14 mouse cellular contexts compared by ENCODE assay signal in the genomic region with DNA sequence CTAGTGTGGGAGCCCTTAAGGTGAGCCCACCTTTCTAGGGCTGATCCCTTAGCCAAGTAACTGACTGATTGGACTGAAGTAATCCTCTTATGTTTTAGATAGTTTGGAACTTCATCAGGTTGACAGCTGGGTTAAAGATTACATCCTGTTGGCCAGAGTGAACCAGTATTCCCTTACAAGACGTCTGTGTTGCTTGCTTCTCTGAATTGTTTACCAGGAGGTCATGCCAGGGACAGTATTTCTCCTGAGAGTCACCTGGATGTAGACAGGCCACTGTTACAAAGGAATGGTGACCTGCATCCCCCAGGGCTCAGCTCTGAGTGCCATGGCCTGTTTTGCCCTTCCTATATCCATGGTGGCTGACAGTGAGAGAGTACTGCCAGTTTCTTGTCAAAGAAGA.
"Had no signal": no experiment of that assay in that cellular context is flagged by ENCODE, and none has a peak within 500 bp of the region (broad histone marks: within the 10 kb centered on the region; RNA-seq: fewer than 3 reads in every experiment).

No protein-coding gene starts in this region.

- H3K27me3 ChIP-seq: intestine, embryonic 15.5 days; liver, embryonic 12.5 days; lung, embryonic 15.5 days; stomach, embryonic 15.5 days had no signal

- H3K9ac ChIP-seq: intestine, embryonic 15.5 days; liver, embryonic 12.5 days; liver, postnatal 0 days; lung, embryonic 15.5 days; stomach, embryonic 15.5 days had no signal

- H3K27ac ChIP-seq: intestine, embryonic 15.5 days; left cerebral cortex, adult 2 months; limb, embryonic 10.5 days; liver, embryonic 12.5 days; lung, embryonic 15.5 days; macrophage; stomach, embryonic 15.5 days had no signal

- ATAC-seq: intestine, embryonic 15.5 days; liver, embryonic 12.5 days; liver, postnatal 0 days had no signal

- H3K4me3 ChIP-seq: intestine, embryonic 15.5 days; left cerebral cortex, adult 2 months; limb, embryonic 10.5 days; liver, embryonic 12.5 days; lung, embryonic 15.5 days; megakaryocyte, embryonic 14.5 days; stomach, embryonic 15.5 days had no signal

- H3K4me2 ChIP-seq: intestine, embryonic 15.5 days; liver, embryonic 12.5 days; lung, embryonic 15.5 days; stomach, embryonic 15.5 days had no signal

- H3K9me3 ChIP-seq: intestine, embryonic 15.5 days; limb, embryonic 10.5 days; liver, embryonic 12.5 days; lung, embryonic 15.5 days; megakaryocyte, embryonic 14.5 days; stomach, embryonic 15.5 days had no signal

- H3K36me3 ChIP-seq: intestine, embryonic 15.5 days; limb, embryonic 10.5 days; liver, embryonic 12.5 days; lung, embryonic 15.5 days; stomach, embryonic 15.5 days had no signal

- DNase-seq: liver, postnatal 0 days; lung, postnatal 14 days; midbrain, embryonic 14.5 days; right cerebral cortex, postnatal 14 days; thymus, adult 2 months; thymus, postnatal 25 days had no signal
